Mouse (Mus musculus): ENCODE results near the gene Olfr393. TPM values are rescaled to one million over a fixed set of nuclear protein-coding genes. Genes with fewer than 3 reads are reported as not detected.

Olfr393 gene
- not detected for total RNA-seq (2023)

GRCm38 (mm10) chr11:73851354-73851753, at the start of gene Olfr393:
Olfr393 (minus strand) TSS chr11:73851454.

GRCm38 (mm10) chr11:73890671-73891070, 39.4 kb upstream of the Olfr393 start, which contains the start of gene Olfr394:
Olfr394 (minus strand) TSS chr11:73890771.

GRCm38 (mm10) chr11:73816949-73817348, 34.3 kb downstream of the Olfr393 start, which contains the start of gene Olfr392:
Olfr392 (minus strand) TSS chr11:73817049.

GRCm38 (mm10) chr11:73802952-73803351, 48.3 kb downstream of the Olfr393 start, which contains the start of gene Olfr391-ps:
Olfr391-ps (minus strand) TSS chr11:73803052.

Other genes with a start within 250 kb of the Olfr393 start
- not detected for gene Zfp735, start 162.7 kb downstream of the Olfr393 start, total RNA-seq (2023)
- gene Olfr389, start 70.7 kb downstream of the Olfr393 start, total RNA-seq (2023), result not detected
- not detected for gene Olfr390, start 68.5 kb downstream of the Olfr393 start, total RNA-seq (2023)
- gene Olfr391-ps, start 48.4 kb downstream of the Olfr393 start, total RNA-seq (2023), result not detected
- gene Olfr392, start 34.4 kb downstream of the Olfr393 start, total RNA-seq (2023), result not detected
- gene Olfr394, start 39.3 kb upstream of the Olfr393 start, total RNA-seq (2023), result not detected
- gene Olfr395, start 57.8 kb upstream of the Olfr393 start, total RNA-seq (2023), result not detected
- gene Olfr23, start 85.2 kb upstream of the Olfr393 start, total RNA-seq (2023), result not detected
- gene Olfr397, start 109.4 kb upstream of the Olfr393 start, total RNA-seq (2023), result not detected
- not detected for gene Olfr398, start 139.0 kb upstream of the Olfr393 start, total RNA-seq (2023)
- not detected for gene Olfr139, start 205.1 kb upstream of the Olfr393 start, total RNA-seq (2023)
- not detected for gene Olfr399, start 205.2 kb upstream of the Olfr393 start, total RNA-seq (2023)
- gene Zfp616, start 218.5 kb upstream of the Olfr393 start, total RNA-seq (2023), result not detected

Measured in T-cell, adult 66 days (primary cell).